In the genomic region with DNA sequence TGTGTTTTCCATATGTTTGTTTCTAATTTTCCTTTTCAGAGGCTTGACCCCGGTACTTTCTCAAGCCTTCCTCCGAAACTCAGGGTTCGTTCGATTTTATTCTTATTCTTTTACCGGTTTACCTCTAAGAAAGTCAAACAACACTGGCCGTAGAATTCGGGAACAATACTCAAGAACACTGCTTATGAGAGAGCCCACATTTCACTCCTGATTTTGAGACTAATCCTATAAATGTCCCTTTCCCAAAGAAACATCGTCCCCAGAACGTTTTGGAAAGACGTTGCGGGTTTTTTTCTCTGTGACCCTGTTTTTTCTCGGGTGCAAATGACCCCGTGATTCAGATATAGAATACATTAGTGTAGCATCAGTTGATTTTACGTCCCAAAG, we compare ENCODE assay signal across 9 mouse cellular contexts. TPM values are rescaled to one million over a fixed set of nuclear protein-coding genes. Genes with fewer than 3 reads are reported as not detected.
A peak's percentile ranks its signal among the peaks of the same experiment; 100 is the strongest.
DNase-seq lines count a peak whose midpoint lies in the region; ATAC-seq lines count a peak whose summit lies in the region.
"Had no signal": no experiment of that assay in that cellular context is flagged by ENCODE, and none has a peak within 500 bp of the region (broad histone marks: within the 10 kb centered on the region; RNA-seq: fewer than 3 reads in every experiment).

No protein-coding gene starts in this region.

- DNase-seq in kidney, adult 11 months, result no peak
- DNase-seq in left cerebral cortex, postnatal 25 days (ENCODE audit: low spot score in 2 of 2), result no peak
- no peak for DNase-seq in layer of hippocampus, postnatal 25 days (ENCODE audit: extremely low spot score in 1 of 2, low spot score in 1 of 2)
- no peak for DNase-seq in urinary bladder, postnatal 14 days (ENCODE audit: low spot score)

- no peaks in the 10 kb centered on the region for H3K4me1 ChIP-seq in kidney, embryonic 15.5 days
- peaks cover 5% of the 10 kb centered on the region; the same call in 1 of the 2 replicates for H3K4me1 ChIP-seq in hindbrain, embryonic 13.5 days (replicated peaks)
- peaks cover 4% of the 10 kb centered on the region for H3K4me1 ChIP-seq in midbrain, embryonic 13.5 days (replicated peaks)

- 8% methylated on average over 14 of the region's 14 CpGs for WGBS in kidney, embryonic 15.5 days
- WGBS in hindbrain, embryonic 13.5 days, result 4% methylated on average over 14 of the region's 14 CpGs
- WGBS in midbrain, embryonic 13.5 days, result 5% methylated on average over 14 of the region's 14 CpGs

- H3K27me3 ChIP-seq in kidney, embryonic 15.5 days, result peaks cover 6% of the 10 kb centered on the region; the same call in 1 of the 2 replicates
- H3K27me3 ChIP-seq in hindbrain, embryonic 13.5 days, result peaks cover 3% of the 10 kb centered on the region; the same call in 1 of the 2 replicates
- H3K27me3 ChIP-seq in midbrain, embryonic 13.5 days, result no peaks in the 10 kb centered on the region

- H3K36me3 ChIP-seq in kidney, embryonic 15.5 days, result no peaks in the 10 kb centered on the region
- H3K36me3 ChIP-seq in hindbrain, embryonic 13.5 days, result no peaks in the 10 kb centered on the region
- no peaks in the 10 kb centered on the region for H3K36me3 ChIP-seq in midbrain, embryonic 13.5 days

- H3K9me3 ChIP-seq in kidney, embryonic 15.5 days (replicated peaks), result no peaks in the 10 kb centered on the region
- H3K9me3 ChIP-seq in hindbrain, embryonic 13.5 days, result no peaks in the 10 kb centered on the region
- no peaks in the 10 kb centered on the region for H3K9me3 ChIP-seq in midbrain, embryonic 13.5 days

- ATAC-seq in kidney, embryonic 15.5 days (replicated peaks; ENCODE audit: low FRiP score), result 0 out of 2 replicates have a peak, but pooled peaks have one; percentile 3
- peak; percentile 3; the same call in 1 of the 2 replicates for ATAC-seq in common myeloid progenitor, adult 5-6 weeks (replicated peaks; ENCODE audit: low read depth, poor library complexity, severe bottlenecking)
- ATAC-seq in hindbrain, embryonic 13.5 days (ENCODE audit: low FRiP score), result peak; percentile 19; the same call in 1 of the 2 replicates
- no peak; the same call in 1 of the 2 replicates for ATAC-seq in midbrain, embryonic 13.5 days

- peak overlapping the region; percentile 78; the same call in 1 of the 2 replicates for H3K27ac ChIP-seq in kidney, embryonic 15.5 days
- no peak overlapping the region for H3K27ac ChIP-seq in hindbrain, embryonic 13.5 days
- H3K27ac ChIP-seq in midbrain, embryonic 13.5 days, result no peak overlapping the region

- intact Hi-C loops in left cerebral cortex, postnatal 25 days (cut with DNase I), result no loop called here

- peak overlapping the region; percentile 54 for H3K4me3 ChIP-seq in kidney, embryonic 15.5 days (replicated peaks)
- H3K4me3 ChIP-seq in hindbrain, embryonic 13.5 days, result peak overlapping the region; percentile 62
- H3K4me3 ChIP-seq in midbrain, embryonic 13.5 days (replicated peaks), result peak overlapping the region; percentile 66

- H3K9ac ChIP-seq in kidney, embryonic 15.5 days, result peak overlapping the region; percentile 27; the same call in 1 of the 2 replicates
- H3K9ac ChIP-seq in hindbrain, embryonic 13.5 days, result peak overlapping the region; percentile 69
- H3K9ac ChIP-seq in midbrain, embryonic 13.5 days (replicated peaks), result peak overlapping the region; percentile 40

- peak overlapping the region; percentile 63 for H3K4me2 ChIP-seq in kidney, embryonic 15.5 days
- H3K4me2 ChIP-seq in hindbrain, embryonic 13.5 days, result peak overlapping the region; percentile 54
- H3K4me2 ChIP-seq in midbrain, embryonic 13.5 days (replicated peaks), result peak overlapping the region; percentile 50

RNA-seq across cellular contexts. Expression of gene Fcgr3, which starts 19.7 kb away (rescaled TPM):
- 7.8 and 10.5 TPM in 2 replicates for polyA plus RNA-seq in kidney, embryonic 15.5 days (2015; fragmentation: Nextera tagmentation; extraction: Ambion mirVana)
- total RNA-seq in common myeloid progenitor, adult 5-6 weeks (2017), result 7.8 and 15.7 TPM in 2 replicates
- polyA plus RNA-seq in hindbrain, embryonic 13.5 days (2015; fragmentation: Nextera tagmentation; extraction: Ambion mirVana), result 8.1 and 10.0 TPM in 2 replicates
- 4.8 and 6.0 TPM in 2 replicates for polyA plus RNA-seq in midbrain, embryonic 13.5 days (2015; fragmentation: Nextera tagmentation; extraction: Ambion mirVana)
- 10 to 100 TPM; 13.8 TPM for total RNA-seq in left cerebral cortex, postnatal 25 days (2021)
- 10 to 100 TPM; 12.1 to 14.0 TPM for total RNA-seq in layer of hippocampus, postnatal 25 days (2021)

RNA-seq across cellular contexts. Expression of gene Fcgr4, which starts 26.4 kb away (rescaled TPM):
- 1.2 and 1.3 TPM in 2 replicates for polyA plus RNA-seq in kidney, embryonic 15.5 days (2015; fragmentation: Nextera tagmentation; extraction: Ambion mirVana)
- total RNA-seq in common myeloid progenitor, adult 5-6 weeks (2017), result 1.6 TPM in 1 of 2 replicates, not detected in the other
- polyA plus RNA-seq in hindbrain, embryonic 13.5 days (2015; fragmentation: Nextera tagmentation; extraction: Ambion mirVana), result 0.31 TPM in 2 replicates
- polyA plus RNA-seq in midbrain, embryonic 13.5 days (2015; fragmentation: Nextera tagmentation; extraction: Ambion mirVana), result 0.15 TPM in 1 of 2 replicates, not detected in the other
- total RNA-seq in left cerebral cortex, postnatal 25 days (2021), result not detected
- total RNA-seq in layer of hippocampus, postnatal 25 days (2021), result under 1 TPM in 1 of 2 experiments, not detected in 1; 0.22 TPM
- polyA plus RNA-seq: inflammation-experienced regulatory T-cells, adult 6 months had no signal
